Mouse (Mus musculus) hindbrain, embryonic 11.5 days (tissue): ENCODE results near the gene Gm49425. TPM values are rescaled to one million over a fixed set of nuclear protein-coding genes. Genes with fewer than 3 reads are reported as not detected.
A peak's percentile ranks its signal among the peaks of the same experiment; 100 is the strongest.

Source experiments
- ATAC-seq: fragments of 200-750 bp; cut with Nextera tagmentation; 2 replicates; pipeline ENCODE4 v1.8.0; 2017; ENCODE audit warnings: mild to moderate bottlenecking, moderate TSS enrichment, moderate library complexity; ENCODE audit not compliant: low FRiP score
- DNase-seq: peaks from one replicate; pipeline ENCODE4 v3.0.0-alpha.2; 2015; ENCODE audit warnings: low spot score
- H3K27ac ChIP-seq: fragments of 300-500 bp; sonication (generic); 2 replicates; pipeline ENCODE4 v1.5.1; 2014; ENCODE audit warnings: mild to moderate bottlenecking, low read depth, low read length
- H3K27me3 ChIP-seq: fragments of 300-500 bp; sonication (generic); 2 replicates; pipeline ENCODE4 v1.6.1; 2014; ENCODE audit warnings: mild to moderate bottlenecking, low read length, moderate library complexity, mixed read lengths; ENCODE audit not compliant: control insufficient read depth, insufficient read depth
- H3K36me3 ChIP-seq: fragments of 300-500 bp; sonication (generic); 2 replicates; pipeline ENCODE4 v1.6.1; 2014; ENCODE audit warnings: mild to moderate bottlenecking, low read length, moderate library complexity, mixed read lengths; ENCODE audit not compliant: control insufficient read depth, insufficient read depth
- H3K4me1 ChIP-seq: fragments of 300-500 bp; sonication (generic); replicated peaks from 2 replicates; pipeline ENCODE4 v1.6.1; 2014; ENCODE audit warnings: low read length, mixed read lengths; ENCODE audit not compliant: control insufficient read depth, insufficient read depth
- H3K4me2 ChIP-seq: fragments of 300-500 bp; sonication (generic); replicated peaks from 2 replicates; pipeline ENCODE4 v1.6.1; 2014; ENCODE audit warnings: mild to moderate bottlenecking, low read depth, low read length
- H3K4me3 ChIP-seq: fragments of 300-500 bp; sonication (generic); 2 replicates; pipeline ENCODE4 v1.5.1; 2014; ENCODE audit warnings: low read depth, low read length
- H3K9ac ChIP-seq: fragments of 300-500 bp; sonication (generic); 2 replicates; pipeline ENCODE4 v1.6.1; 2014; ENCODE audit warnings: low read depth, low read length
- H3K9me3 ChIP-seq: fragments of 300-500 bp; sonication (generic); 2 replicates; pipeline ENCODE4 v1.6.1; 2016; ENCODE audit warnings: low read length; ENCODE audit not compliant: control insufficient read depth
- WGBS: fragments of 180-500 bp; shearing (Covaris S2); extraction: QIAGEN DNeasy Blood & Tissue Kit; methylation state at CpG from one replicate; pipeline ENCODE4 v1.1.7; 2014; 5-methylcytosine and 5-hydroxymethylcytosine counted together
- polyA plus RNA-seq: library from polyadenylated mRNA; unstranded; fragments of >200 nt; fragmentation: Nextera tagmentation; extraction: Ambion mirVana; gene quantifications from 2 replicates; pipeline ENCODE4 v1.2.1, GENCODE M21; 2014

Gm49425 gene
- polyA plus RNA-seq, 1 experiment from 2014 or later: not detected

- ATAC-seq: no peak
- Histone ChIP-seq H3K4me3 (no peak overlapping the region), H3K9me3 (no peaks in the 10 kb centered on the region), H3K36me3 (no peaks in the 10 kb centered on the region), H3K4me2 (no peak overlapping the region), H3K27me3 (no peaks in the 10 kb centered on the region), H3K9ac (no peak overlapping the region), H3K4me1 (no peaks in the 10 kb centered on the region), H3K27ac (no peak overlapping the region)
- 44% methylated on average over 7 of the region's 7 CpGs for WGBS
- no peak for DNase-seq
Measured at GRCm38 (mm10) chr15:101537864-101538579, 21.0 kb upstream of the Gm49425 start.

GRCm38 (mm10) chr15:101536054-101536850 is 19.2 kb upstream of the Gm49425 start:
- no peak for DNase-seq
- Histone ChIP-seq H3K27me3 (no peaks in the 10 kb centered on the region), H3K4me3 (no peak overlapping the region), H3K4me2 (no peak overlapping the region), H3K4me1 (no peaks in the 10 kb centered on the region), H3K9ac (no peak overlapping the region), H3K9me3 (no peaks in the 10 kb centered on the region), H3K27ac (no peak overlapping the region), H3K36me3 (no peaks in the 10 kb centered on the region)
- ATAC-seq: no peak
- WGBS: 70% methylated on average over 9 of the region's 9 CpGs

GRCm38 (mm10) chr15:101532720-101533119 is 15.7 kb upstream of the Gm49425 start, which contains the start of gene Krt84:
Gene Krt84 (minus strand): TSS chr15:101532820.
- DNase-seq (no peak), ATAC-seq (no peak)
- H3K4me3 ChIP-seq: no peak within 1 kb of the TSS
- H3K4me1 ChIP-seq: no peaks in the 10 kb centered on the region
- no peaks in the 10 kb centered on the region for H3K27me3 ChIP-seq
- no peak within 1 kb of the TSS for H3K9ac ChIP-seq
- no peaks in the 10 kb centered on the region for H3K36me3 ChIP-seq
- no peak within 1 kb of the TSS for H3K4me2 ChIP-seq
- H3K27ac ChIP-seq: no peak within 1 kb of the TSS
- no peaks in the 10 kb centered on the region for H3K9me3 ChIP-seq
- WGBS: 85% methylated on average over 7 of the region's 7 CpGs

- H3K27me3 ChIP-seq: no peaks in the 10 kb centered on the region
- ATAC-seq: no peak
- no peak for DNase-seq
- H3K4me2 ChIP-seq: no peak overlapping the region
- WGBS: 81% methylated on average over 4 of the region's 4 CpGs
- no peaks in the 10 kb centered on the region for H3K4me1 ChIP-seq
- no peaks in the 10 kb centered on the region for H3K36me3 ChIP-seq
- H3K9ac ChIP-seq: no peak overlapping the region
- H3K9me3 ChIP-seq: no peaks in the 10 kb centered on the region
- no peak overlapping the region for H3K27ac ChIP-seq
- H3K4me3 ChIP-seq: no peak overlapping the region
Measured at GRCm38 (mm10) chr15:101522556-101523232, 5.6 kb upstream of the Gm49425 start.

- H3K27ac ChIP-seq: no peak overlapping the region
- H3K4me3 ChIP-seq: no peak overlapping the region
- ATAC-seq (no peak), DNase-seq (peak; percentile 86)
- no peaks in the 10 kb centered on the region for H3K36me3 ChIP-seq
- H3K9ac ChIP-seq: no peak overlapping the region
- no peak overlapping the region for H3K4me2 ChIP-seq
- no peaks in the 10 kb centered on the region for H3K27me3 ChIP-seq
- no peaks in the 10 kb centered on the region for H3K4me1 ChIP-seq
- H3K9me3 ChIP-seq: no peaks in the 10 kb centered on the region
- 11% methylated on average over 2 of the region's 2 CpGs for WGBS
Measured at GRCm38 (mm10) chr15:101519792-101520191, 2.7 kb upstream of the Gm49425 start.

GRCm38 (mm10) chr15:101508247-101508646 is 8.8 kb downstream of the Gm49425 start:
- H3K9me3 ChIP-seq: no peaks in the 10 kb centered on the region
- no peak overlapping the region for H3K4me3 ChIP-seq
- H3K4me1 ChIP-seq: no peaks in the 10 kb centered on the region
- no peak overlapping the region for H3K9ac ChIP-seq
- no peaks in the 10 kb centered on the region for H3K36me3 ChIP-seq
- WGBS: 79% methylated on average over 9 of the region's 9 CpGs
- no peak overlapping the region for H3K4me2 ChIP-seq
- no peak overlapping the region for H3K27ac ChIP-seq
- ATAC-seq (no peak), DNase-seq (no peak)
- no peaks in the 10 kb centered on the region for H3K27me3 ChIP-seq

- no peak overlapping the region for H3K4me2 ChIP-seq
- H3K27ac ChIP-seq: no peak overlapping the region
- no peaks in the 10 kb centered on the region for H3K4me1 ChIP-seq
- no peak overlapping the region for H3K4me3 ChIP-seq
- ATAC-seq: no peak
- 56% methylated on average over 14 of the region's 14 CpGs for WGBS
- DNase-seq: no peak
- no peaks in the 10 kb centered on the region for H3K9me3 ChIP-seq
- H3K36me3 ChIP-seq: no peaks in the 10 kb centered on the region
- H3K9ac ChIP-seq: no peak overlapping the region
- no peaks in the 10 kb centered on the region for H3K27me3 ChIP-seq
Measured at GRCm38 (mm10) chr15:101506896-101507758, 9.9 kb downstream of the Gm49425 start.

GRCm38 (mm10) chr15:101497181-101497580 is 19.9 kb downstream of the Gm49425 start:
- WGBS: 65% methylated on average over 2 of the region's 2 CpGs
- H3K36me3 ChIP-seq: no peaks in the 10 kb centered on the region
- H3K4me1 ChIP-seq: no peaks in the 10 kb centered on the region
- H3K9me3 ChIP-seq: no peaks in the 10 kb centered on the region
- H3K27ac ChIP-seq: no peak overlapping the region
- ATAC-seq (no peak), DNase-seq (peak; percentile 31)
- no peak overlapping the region for H3K4me3 ChIP-seq
- H3K4me2 ChIP-seq: no peak overlapping the region
- no peak overlapping the region for H3K9ac ChIP-seq
- H3K27me3 ChIP-seq: no peaks in the 10 kb centered on the region
